Mouse (Mus musculus): Measurements from ENCODE around the gene Wnt5b.

Gene Wnt5b

GRCm38 (mm10) chr6:119543803-119544517 is at the start of gene Wnt5b:
Wnt5b (minus strand) TSS chr6:119544347.
- in situ Hi-C loops (cut with MboI; ENCODE audit: low pct_unique_long_range_greater_than_20kb in 1 of 2, low sequenced_read_pairs in 2 of 2, unreplicated experiment in 1 of 2) = no loop called here

- in situ Hi-C loops (cut with MboI; ENCODE audit: low pct_unique_long_range_greater_than_20kb in 1 of 2, low sequenced_read_pairs in 2 of 2, unreplicated experiment in 1 of 2) = no loop called here
Observed at GRCm38 (mm10) chr6:119590872-119591271, 46.7 kb upstream of the Wnt5b start.

GRCm38 (mm10) chr6:119587897-119588296 is 43.8 kb upstream of the Wnt5b start:
- in situ Hi-C loops (cut with MboI; ENCODE audit: low pct_unique_long_range_greater_than_20kb in 1 of 2, low sequenced_read_pairs in 2 of 2, unreplicated experiment in 1 of 2) = no loop called here

GRCm38 (mm10) chr6:119587454-119587853 is 43.3 kb upstream of the Wnt5b start:
- in situ Hi-C loops (cut with MboI; ENCODE audit: low pct_unique_long_range_greater_than_20kb in 1 of 2, low sequenced_read_pairs in 2 of 2, unreplicated experiment in 1 of 2) = no loop called here

- in situ Hi-C loops (cut with MboI; ENCODE audit: low pct_unique_long_range_greater_than_20kb in 1 of 2, low sequenced_read_pairs in 2 of 2, unreplicated experiment in 1 of 2) = no loop called here
Observed at GRCm38 (mm10) chr6:119585652-119586375, 41.7 kb upstream of the Wnt5b start.

- in situ Hi-C loops (cut with MboI; ENCODE audit: low pct_unique_long_range_greater_than_20kb in 1 of 2, low sequenced_read_pairs in 2 of 2, unreplicated experiment in 1 of 2) = no loop called here
Observed at GRCm38 (mm10) chr6:119584061-119584460, 39.9 kb upstream of the Wnt5b start.

GRCm38 (mm10) chr6:119583165-119583564 is 39.0 kb upstream of the Wnt5b start:
- in situ Hi-C loops (cut with MboI; ENCODE audit: low pct_unique_long_range_greater_than_20kb in 1 of 2, low sequenced_read_pairs in 2 of 2, unreplicated experiment in 1 of 2) = no loop called here

GRCm38 (mm10) chr6:119576706-119577105 is 32.6 kb upstream of the Wnt5b start:
- in situ Hi-C loops (cut with MboI; ENCODE audit: low pct_unique_long_range_greater_than_20kb in 1 of 2, low sequenced_read_pairs in 2 of 2, unreplicated experiment in 1 of 2) = no loop called here

- in situ Hi-C loops (cut with MboI; ENCODE audit: low pct_unique_long_range_greater_than_20kb in 1 of 2, low sequenced_read_pairs in 2 of 2, unreplicated experiment in 1 of 2) = no loop called here
Observed at GRCm38 (mm10) chr6:119575331-119575730, 31.2 kb upstream of the Wnt5b start.

- in situ Hi-C loops (cut with MboI; ENCODE audit: low pct_unique_long_range_greater_than_20kb in 1 of 2, low sequenced_read_pairs in 2 of 2, unreplicated experiment in 1 of 2) = no loop called here
Observed at GRCm38 (mm10) chr6:119572296-119572695, 28.1 kb upstream of the Wnt5b start.

- in situ Hi-C loops (cut with MboI; ENCODE audit: low pct_unique_long_range_greater_than_20kb in 1 of 2, low sequenced_read_pairs in 2 of 2, unreplicated experiment in 1 of 2) = no loop called here
Observed at GRCm38 (mm10) chr6:119570797-119571196, 26.6 kb upstream of the Wnt5b start.

GRCm38 (mm10) chr6:119568339-119568738 is 24.2 kb upstream of the Wnt5b start:
- in situ Hi-C loops (cut with MboI; ENCODE audit: low pct_unique_long_range_greater_than_20kb in 1 of 2, low sequenced_read_pairs in 2 of 2, unreplicated experiment in 1 of 2) = no loop called here

- in situ Hi-C loops (cut with MboI; ENCODE audit: low pct_unique_long_range_greater_than_20kb in 1 of 2, low sequenced_read_pairs in 2 of 2, unreplicated experiment in 1 of 2) = no loop called here
Observed at GRCm38 (mm10) chr6:119565451-119566379, 21.6 kb upstream of the Wnt5b start.

- in situ Hi-C loops (cut with MboI; ENCODE audit: low pct_unique_long_range_greater_than_20kb in 1 of 2, low sequenced_read_pairs in 2 of 2, unreplicated experiment in 1 of 2) = no loop called here
Observed at GRCm38 (mm10) chr6:119562558-119562957, 18.4 kb upstream of the Wnt5b start.

- in situ Hi-C loops (cut with MboI; ENCODE audit: low pct_unique_long_range_greater_than_20kb in 1 of 2, low sequenced_read_pairs in 2 of 2, unreplicated experiment in 1 of 2) = no loop called here
Observed at GRCm38 (mm10) chr6:119558855-119559254, 14.7 kb upstream of the Wnt5b start.

- in situ Hi-C loops (cut with MboI; ENCODE audit: low pct_unique_long_range_greater_than_20kb in 1 of 2, low sequenced_read_pairs in 2 of 2, unreplicated experiment in 1 of 2) = no loop called here
Observed at GRCm38 (mm10) chr6:119554439-119554838, 10.3 kb upstream of the Wnt5b start.

- in situ Hi-C loops (cut with MboI; ENCODE audit: low pct_unique_long_range_greater_than_20kb in 1 of 2, low sequenced_read_pairs in 2 of 2, unreplicated experiment in 1 of 2) = no loop called here
Observed at GRCm38 (mm10) chr6:119544518-119544864, 344 bp upstream of the Wnt5b start.

- in situ Hi-C loops (cut with MboI; ENCODE audit: low pct_unique_long_range_greater_than_20kb in 1 of 2, low sequenced_read_pairs in 2 of 2, unreplicated experiment in 1 of 2) = no loop called here
Observed at GRCm38 (mm10) chr6:119543456-119543802, 718 bp downstream of the Wnt5b start.

GRCm38 (mm10) chr6:119535867-119536266 is 8.3 kb downstream of the Wnt5b start:
- in situ Hi-C loops (cut with MboI; ENCODE audit: low pct_unique_long_range_greater_than_20kb in 1 of 2, low sequenced_read_pairs in 2 of 2, unreplicated experiment in 1 of 2) = no loop called here
